Mouse (Mus musculus) layer of hippocampus, adult 8-10 months (tissue): ENCODE data around the gene Iqgap1. TPM values are rescaled to one million over a fixed set of nuclear protein-coding genes. Genes with fewer than 3 reads are reported as not detected.
"Not testable (repeated sequence)": the region's sequence is repeated elsewhere in the genome, so short reads cannot be mapped to it uniquely, and the experiment has no call there.

Experiments used
- DNase-seq, 2 experiments: peaks; one replicate each; pipeline ENCODE4 v3.0.0; 2022; ENCODE audit warnings: low spot score in 2 of 2
- total RNA-seq, 4 experiments: library from RNA; stranded (reverse); gene quantifications; 2 replicates each; pipeline ENCODE4 v1.2.4; 2022

Iqgap1 gene
- total RNA-seq, 4 experiments from 2014 or later = 26.3 to 29.4 (median 26.8) TPM

DNA sequence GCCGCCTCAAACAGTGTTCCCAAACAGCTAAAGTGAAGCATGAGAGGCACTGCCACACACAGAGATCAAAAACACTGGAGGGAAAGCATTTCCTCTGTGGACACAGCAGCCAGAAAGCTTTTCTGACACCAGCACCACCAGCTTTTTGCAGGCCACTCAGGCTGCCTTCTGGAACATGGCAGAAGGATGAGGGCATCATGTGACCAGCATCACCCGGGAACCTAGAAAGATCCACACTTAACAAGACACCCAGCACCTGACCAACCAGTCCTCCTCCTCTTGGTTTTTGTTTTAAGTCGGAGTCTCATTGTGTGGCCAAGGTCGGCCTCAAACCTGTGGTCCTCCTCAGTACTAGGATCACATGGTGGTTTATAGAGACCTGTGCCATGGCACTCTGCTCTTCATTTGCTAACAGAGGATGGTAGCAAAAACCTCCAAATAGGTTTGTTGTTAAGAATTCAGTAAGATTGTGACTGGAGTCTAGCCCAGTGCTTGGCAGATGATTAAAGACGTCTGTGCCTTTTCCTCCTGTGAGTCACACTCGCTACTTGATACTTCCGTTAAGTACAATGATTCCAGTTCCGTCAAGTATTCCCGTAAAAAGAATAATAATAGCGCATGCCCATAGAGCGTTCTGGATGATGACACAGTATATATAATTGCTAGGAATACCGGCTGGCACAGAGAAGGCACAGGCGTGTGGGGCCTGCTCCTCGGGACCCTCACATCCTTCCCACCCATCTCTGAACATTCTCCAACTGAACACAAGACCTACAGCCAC is 51.8 kb downstream of the Iqgap1 start:
- peak in 1 of 2 experiments; percentile 33 for DNase-seq

DNA sequence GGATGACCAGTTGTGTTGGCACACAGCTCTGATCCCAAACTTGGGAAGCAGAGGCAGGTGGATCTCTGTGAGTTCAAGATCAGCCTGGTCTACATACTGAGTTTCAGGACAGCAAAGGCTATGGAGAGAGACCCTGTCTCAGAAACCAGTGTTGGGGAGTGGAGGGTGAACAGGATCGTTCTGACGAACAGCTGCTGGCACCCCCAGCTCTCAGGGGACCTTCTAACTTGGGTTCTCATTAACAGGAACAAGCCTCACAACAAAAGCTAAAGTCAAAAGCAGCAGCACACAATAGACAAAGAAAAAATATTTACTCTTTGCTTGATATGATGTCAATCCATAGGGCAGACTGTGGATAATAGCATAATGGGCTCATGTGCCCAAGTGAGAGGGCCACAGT is 55.3 kb downstream of the Iqgap1 start:
- no peak for DNase-seq

DNA sequence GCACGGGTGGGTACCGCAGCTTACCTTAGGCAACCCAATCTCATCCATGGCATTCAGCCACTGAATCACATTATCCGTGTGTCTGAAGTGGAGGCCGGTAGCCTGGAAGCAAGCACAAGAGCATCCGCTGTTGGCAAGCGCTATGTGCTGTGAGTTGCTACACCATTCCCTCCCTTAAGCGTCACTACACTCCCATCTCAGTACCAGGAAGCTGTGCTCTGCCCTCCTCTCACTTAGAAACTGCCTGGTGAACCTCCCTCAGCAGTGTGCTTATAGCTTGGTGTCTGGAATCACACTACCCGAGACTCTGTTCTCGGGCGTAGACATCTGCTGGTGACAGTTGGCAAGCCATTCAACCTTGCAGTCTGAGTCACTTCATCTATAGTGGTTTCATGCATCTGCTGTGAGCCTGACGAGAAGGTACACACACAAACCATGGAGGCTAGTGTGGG is 58.9 kb downstream of the Iqgap1 start:
- DNase-seq = peak; percentile 80 to 82

DNA sequence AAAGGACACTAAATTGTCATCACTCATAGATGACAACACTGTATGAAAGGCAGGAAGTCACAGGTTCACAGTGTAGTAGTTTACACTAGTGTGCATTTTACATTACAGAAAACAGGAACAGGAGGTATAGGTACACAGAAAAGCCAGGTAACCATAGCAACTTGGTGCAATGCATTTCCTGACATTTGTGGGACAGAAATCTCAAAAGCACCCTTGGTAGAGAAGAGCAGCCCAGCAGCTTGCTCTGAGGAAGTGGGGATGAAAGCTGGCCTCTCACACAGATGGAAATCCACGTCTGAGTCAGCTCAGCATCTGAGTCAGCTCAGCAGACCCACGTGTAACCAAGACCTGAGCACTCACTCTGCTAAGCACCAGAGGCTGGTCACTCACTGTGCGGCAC is 59.7 kb downstream of the Iqgap1 start:
- DNase-seq = peak; percentile 40 to 53

DNA sequence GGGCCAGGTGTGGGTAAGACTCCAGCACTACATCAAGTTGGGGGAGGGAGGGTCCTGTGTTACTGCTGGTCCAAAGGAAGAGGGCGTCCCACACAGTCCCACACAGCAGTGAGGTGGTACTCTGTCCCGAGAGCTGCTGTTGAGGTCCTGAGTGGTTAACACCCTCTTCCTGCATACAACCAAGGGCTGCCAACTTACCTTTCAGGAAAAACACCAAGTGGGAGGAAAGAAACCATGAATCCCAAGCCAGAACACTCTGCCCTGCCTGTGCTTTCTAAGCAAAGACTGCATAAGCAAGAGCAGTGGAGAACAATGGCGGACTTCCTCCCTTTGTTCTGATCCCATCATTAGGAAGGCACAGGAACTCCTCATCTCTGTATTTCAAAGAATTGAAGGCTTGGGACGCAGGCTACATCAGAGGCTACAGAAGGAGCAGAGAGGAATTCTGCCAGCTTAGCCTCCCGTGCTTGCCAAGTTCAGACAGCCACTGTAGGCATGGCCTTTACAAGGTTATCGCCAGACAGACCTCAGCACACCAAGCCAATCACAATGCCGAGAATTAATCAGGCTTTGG is 61.8 kb downstream of the Iqgap1 start:
- DNase-seq = no peak

DNA sequence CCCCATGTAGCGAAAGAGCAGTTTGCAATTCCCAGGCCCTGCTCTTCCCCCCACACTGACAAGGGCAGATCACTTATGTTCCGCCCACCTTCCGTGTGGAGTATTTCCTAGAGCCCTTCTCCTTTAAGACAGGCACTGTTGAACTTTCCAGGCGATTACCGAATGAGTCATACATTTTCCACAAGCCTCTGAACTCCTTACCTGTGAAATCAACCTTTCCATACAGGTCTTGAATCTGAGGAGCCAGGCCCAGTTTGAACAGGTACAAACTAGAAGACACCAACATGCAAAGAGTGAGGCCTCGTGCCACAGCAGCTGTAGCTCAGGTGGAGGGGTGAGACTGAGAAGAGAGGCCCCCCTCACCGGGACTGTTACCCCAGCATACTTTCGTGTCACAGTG is 63.5 kb downstream of the Iqgap1 start:
- DNase-seq = no peak

DNA sequence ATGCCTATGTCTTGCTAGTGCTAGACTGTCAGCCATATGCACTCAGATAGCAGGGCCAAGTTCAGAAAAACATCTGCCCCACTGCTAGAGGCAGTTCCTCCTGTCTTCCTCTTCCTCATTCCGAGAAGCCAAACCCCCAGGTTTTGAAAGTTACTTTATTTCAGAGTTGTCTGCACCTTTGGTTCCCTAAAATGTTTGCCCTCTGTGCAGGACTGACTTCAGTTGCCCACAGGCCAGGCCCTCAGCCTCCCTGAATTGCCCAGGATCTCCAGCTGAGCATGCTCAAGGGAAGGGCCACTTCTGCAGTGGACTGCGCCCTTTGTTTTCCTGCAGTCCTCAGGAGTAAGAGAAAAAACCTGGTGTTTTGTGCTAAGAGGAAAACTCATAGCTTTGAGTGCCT is 71.7 kb downstream of the Iqgap1 start:
- DNase-seq = no peak

DNA sequence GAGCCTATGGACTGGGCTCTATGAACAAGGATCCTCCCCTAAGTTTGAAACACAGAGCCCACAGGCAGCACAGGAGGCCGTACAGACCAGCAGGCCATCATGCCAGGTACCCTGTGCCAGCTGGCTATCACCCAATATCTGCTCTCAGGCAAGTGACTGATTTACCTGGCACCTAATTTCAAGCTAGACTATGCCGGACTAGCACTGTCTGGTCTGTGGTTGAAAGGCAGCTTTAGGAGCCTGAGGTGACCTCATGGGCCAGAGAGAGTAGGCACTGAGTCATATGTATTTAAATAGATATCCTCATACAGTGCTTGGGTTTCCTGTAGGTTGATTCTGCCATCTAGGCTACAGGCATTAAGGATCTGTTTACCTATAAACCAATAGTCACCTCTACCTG is 72.2 kb downstream of the Iqgap1 start:
- DNase-seq = no peak

DNA sequence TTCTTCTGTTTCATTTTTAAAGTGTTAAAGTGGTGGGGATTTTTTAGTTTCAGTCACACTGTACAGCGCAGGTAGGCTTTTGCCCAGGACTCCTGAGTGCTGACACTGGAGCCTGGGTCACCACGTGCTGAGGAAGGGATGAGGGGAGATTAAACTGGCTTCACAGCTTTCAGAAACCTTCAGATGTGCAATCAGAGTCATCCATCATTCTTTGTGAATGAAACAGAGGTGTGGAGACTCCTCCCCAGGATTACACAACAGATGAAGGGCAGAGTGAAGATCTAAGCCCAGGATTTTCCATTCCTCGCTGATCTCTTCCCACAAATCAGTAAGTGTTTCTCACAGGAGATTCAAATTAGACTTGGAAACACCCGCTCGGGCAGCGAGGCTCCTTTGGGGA is 76.2 kb downstream of the Iqgap1 start:
- no peak for DNase-seq

DNA sequence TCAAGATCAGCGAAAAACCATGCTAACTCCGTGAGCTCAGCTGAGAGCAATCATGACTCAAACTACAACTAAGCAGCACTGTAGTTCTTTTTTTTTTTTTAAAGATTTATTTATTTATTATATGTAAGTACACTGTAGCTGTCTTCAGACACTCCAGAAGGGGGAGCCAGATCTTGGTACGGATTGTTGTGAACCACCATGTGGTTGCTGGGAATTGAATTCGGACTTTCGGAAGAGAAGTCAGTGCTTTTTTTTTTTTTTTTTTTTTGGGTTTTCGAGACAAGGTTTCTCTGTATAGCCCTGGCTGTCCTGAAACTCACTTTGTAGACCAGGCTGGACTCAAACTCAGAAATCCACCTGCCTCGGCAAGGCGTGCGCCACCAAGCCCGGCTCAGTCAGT is 76.7 kb downstream of the Iqgap1 start:
- DNase-seq = not testable (repeated sequence)

DNA sequence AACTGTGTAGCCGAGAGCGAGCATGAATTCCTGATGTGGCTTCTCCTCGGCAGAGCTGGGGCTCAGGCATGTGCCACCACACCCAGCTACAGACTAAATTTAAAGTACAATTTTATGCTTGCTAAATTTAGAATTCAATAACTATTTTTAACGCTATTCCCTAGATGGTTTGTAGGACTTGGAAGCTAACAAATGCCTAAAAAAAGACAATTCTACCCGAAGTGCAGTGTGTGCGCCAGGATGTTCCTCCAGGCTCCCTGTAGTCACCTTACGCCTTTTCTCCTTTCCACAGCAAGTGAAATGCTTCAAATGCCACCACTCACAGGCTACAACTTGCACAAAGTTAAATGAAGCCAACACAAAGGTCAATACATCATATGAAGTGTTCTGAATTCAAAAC is 78.4 kb downstream of the Iqgap1 start:
- no peak for DNase-seq

DNA sequence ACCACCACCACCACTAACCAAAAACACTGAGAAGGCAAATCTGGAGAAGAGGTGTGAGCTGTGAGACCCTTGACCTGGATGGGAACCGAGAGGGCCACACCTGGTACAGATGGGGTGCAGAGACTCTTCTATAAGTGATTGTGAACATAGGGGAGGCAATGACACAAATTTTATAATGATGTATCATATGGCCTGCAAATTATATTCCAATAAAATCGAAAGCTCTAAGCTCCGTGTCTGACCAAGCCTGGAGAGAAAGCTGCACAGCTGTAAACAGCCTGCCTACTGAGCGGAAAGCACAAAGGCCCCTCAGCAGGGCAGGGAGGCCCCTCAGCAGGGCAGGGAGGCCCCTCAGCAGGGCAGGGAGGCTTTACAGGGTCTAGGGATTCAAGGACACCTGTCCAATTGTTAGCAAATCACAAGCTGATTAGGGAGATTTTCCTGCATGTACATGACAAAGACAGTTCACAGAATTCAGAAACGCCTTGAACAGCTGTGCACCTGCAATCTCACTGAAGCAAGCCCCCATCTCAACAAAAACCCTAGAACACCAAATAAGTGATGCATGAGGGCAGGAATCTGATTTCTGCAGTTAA is 79.5 kb downstream of the Iqgap1 start:
- no peak for DNase-seq

DNA sequence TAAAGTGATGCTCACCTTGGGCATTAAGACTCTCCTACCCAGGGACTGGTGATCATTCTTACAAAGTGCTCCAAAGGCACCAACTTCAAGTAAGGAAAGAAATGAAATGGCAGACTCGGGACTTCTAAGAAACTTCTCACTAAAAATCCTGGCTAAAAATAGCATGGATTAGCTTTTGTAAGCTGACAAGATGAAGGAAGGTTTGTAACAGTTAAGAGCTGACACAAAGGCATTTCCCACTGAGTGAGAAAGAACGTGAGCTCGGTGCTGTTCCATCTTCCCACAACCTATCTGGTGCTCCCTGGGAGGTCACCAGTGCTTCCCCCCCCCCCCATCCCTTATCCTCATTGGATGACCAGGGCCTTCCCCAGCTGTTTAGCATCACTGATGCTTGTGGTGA is 80.0 kb downstream of the Iqgap1 start:
- no peak for DNase-seq

DNA sequence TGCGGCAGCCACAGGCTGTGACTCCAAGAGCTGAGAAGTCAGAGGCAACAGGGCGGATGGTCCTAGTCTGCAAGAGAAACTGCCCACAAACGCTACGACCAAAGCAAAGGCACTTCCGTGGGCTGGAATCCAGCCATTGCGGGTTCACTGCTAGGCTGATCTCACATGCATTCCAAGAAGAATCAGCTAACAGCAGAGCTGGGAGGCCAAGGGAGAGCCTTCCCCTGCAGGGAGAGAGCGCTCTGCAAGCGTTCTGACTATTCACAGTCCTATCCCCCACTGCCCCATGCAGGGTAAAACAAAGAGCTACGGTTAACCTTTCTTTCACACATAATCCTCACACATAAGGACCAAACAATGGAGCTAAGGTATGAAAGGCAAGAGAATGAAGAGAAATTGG is 80.5 kb downstream of the Iqgap1 start:
- DNase-seq = no peak

DNA sequence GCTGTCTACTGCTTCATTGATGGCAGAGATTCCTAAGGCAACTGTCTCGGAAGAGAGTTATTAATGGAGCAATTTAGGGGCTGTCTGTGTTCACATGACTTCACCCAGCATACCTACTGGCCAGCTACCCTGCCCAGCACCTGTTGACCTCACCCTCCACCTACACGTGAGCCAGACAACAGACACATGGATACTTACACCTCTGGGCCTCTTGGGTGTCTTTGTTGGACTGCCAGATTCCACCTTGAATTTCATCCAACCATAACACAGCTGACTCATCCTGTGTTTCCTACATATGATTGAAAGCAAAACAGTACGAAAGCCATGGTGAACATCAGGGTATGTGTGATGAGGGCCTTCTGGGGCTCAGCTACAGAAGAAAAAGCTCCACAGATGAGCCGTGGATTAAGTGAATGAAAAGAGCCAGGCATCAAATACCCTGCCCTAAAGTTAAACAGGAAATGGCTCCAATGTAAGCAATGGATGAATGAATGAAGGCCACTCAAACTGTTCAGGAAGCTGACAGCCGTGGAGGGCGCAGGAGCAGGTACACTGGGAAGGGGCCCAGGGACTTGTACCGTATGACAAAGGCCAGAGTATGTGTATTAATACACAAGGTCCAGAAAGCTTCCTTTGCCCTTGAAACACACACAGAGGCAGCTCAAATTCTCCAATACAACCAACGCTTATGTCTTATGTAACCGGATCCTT is 81.7 kb downstream of the Iqgap1 start:
- DNase-seq = no peak

DNA sequence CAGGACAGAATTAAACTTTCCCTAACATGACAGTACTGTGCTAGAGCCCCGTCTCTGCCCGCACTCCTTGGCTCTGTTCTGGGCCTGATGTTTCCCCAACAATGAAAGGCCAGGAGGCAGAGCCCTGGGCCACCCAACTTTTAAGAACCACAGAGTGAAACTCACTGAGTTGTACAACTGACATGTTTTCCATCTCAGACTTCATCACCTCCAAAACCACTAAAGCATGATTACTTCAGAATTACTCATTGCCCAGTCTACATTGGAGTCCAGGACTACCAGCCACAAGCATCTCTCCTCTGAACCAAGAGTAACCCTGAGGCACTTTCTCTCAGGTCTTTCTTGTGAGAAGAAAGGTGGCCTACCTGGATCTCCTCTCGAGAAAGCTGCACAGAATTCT is 83.1 kb downstream of the Iqgap1 start:
- no peak for DNase-seq

DNA sequence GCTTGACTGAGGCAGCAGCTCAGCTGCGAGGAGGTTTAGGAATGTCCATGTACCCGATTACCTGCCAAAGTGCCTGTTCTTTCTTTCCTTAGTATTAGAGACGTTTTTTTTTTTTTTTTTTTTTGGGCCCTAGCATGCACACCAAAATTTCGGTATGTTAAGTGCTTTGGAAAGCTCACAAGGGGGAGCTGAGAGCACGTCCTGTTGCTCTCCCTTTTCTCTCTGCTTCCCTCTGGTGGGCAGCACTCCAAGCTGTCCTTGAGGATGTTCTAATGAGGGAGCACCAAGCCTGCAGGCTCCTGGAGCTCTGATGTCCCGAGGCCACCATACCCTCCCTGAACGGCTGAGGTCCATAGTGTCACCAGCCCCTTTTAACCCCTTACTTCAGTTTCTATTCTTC is 84.8 kb downstream of the Iqgap1 start:
- DNase-seq = peak; percentile 53 to 64

DNA sequence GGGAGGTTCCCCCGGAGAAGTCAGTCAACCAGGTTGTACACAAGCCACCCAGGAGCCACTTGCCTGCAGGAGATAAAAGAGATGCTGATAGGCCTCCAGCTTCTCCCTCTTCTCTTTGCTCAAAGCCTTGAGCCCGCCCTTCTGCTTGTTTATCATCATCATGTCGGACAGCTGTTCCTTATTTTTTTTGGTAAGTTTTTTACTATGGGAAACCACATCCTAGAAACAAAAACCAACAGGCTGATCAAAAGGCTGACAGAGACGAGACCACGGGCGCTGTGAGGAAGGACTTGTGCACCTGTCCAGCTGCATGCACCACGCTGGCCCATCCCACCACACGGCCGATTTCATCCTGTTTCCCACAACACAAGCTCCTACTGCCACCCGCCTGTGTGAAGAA is 89.6 kb downstream of the Iqgap1 start:
- DNase-seq = no peak

DNA sequence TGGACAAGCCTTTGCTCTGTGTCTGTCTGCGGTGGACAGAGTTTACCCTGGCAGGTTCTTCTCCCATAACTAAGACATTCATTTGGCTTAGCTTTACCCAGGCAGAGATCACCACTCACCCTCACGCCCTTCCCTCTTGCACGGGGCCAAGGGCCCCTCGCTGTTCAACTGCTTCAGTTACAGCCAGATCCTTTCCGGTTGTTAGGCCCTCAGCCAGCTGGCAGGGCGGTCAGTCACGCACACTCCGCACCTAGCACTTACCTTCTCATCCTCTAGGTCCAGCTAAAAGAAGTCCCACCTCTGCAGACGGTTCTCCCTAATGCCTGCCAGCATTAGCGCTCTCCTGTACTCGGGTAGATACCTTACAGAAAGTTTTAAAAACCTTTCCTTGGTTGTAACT is 92.8 kb downstream of the Iqgap1 start:
- DNase-seq = no peak

DNA sequence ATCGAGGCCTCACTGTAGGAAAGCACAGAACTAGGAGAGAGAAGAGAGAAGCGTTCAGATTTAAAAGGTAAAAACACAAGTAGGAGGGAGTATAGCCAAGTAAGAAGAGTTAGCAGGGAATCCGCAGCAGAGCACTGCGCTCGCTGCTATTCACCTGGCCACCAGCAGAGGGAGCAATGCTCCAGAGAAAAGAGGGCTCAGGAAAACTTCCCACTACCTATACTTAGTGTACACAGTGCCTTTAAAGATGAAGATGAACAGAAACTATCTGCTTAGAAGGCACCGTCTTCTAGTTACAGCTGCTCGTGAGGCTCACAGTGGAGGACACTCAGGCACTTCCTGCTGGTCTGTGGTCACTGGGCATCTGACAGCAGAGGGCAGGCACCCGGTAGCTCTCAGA is 96.1 kb downstream of the Iqgap1 start:
- DNase-seq = peak; percentile 52 to 75

DNA sequence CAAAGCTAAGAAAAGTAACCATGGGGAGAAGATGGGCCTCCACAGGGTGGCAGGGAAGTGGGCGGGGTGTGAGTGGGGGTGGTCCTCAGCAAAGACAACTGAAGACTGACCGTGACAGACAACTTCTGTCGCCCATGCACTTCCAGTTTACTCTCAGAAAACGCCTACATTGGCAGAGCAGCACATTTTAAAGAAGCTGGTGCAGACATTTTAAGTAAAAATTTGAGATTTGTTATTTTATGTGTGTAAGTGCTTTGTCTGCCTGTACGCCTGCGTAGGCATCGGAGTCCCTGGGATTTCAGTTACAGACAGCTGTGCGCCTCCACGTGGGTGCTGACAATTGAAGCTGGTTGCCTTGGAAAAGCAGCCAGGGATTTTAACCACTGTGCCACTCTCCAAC is 104.7 kb downstream of the Iqgap1 start:
- peak; percentile 44 to 54 for DNase-seq

DNA sequence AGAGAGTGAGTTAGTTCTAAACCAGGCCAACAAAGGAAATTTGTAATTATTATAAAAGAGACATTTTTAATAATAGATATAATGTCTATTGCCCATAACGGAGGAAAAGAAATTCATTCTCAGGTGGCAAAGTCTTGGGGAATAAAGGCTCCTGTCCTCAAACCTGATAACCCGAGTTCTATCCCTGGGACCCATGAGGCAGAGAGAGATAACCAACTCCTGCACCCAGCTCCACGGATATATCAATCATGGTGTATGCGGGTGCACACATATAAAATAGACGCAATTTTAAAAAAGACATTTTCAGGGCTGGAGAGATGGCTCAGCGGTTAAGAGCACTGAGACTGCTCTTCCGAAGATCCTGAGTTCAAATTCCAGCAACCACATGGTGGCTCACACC is 106.2 kb downstream of the Iqgap1 start:
- DNase-seq = no peak
